Mouse (Mus musculus) midbrain, embryonic 11.5 days (tissue): ENCODE data around the gene Ndp. TPM values are rescaled to one million over a fixed set of nuclear protein-coding genes. Genes with fewer than 3 reads are reported as not detected.

ENCODE experiments used
- ATAC-seq: fragments of 200-750 bp; cut with Nextera tagmentation; 2 replicates; pipeline ENCODE4 v1.8.0; 2017; ENCODE audit warnings: moderate TSS enrichment, moderate library complexity; ENCODE audit not compliant: low FRiP score
- DNase-seq: peaks from one replicate; pipeline ENCODE4 v3.0.0; 2015; ENCODE audit warnings: low spot score; ENCODE audit errors: missing footprints
- H3K27ac ChIP-seq: fragments of 300-500 bp; sonication (generic); 2 replicates; pipeline ENCODE4 v1.5.1; 2014; ENCODE audit warnings: low read depth, low read length
- H3K27me3 ChIP-seq: fragments of 300-500 bp; sonication (generic); 2 replicates; pipeline ENCODE4 v1.6.1; 2014; ENCODE audit warnings: mild to moderate bottlenecking, low read length, moderate library complexity, mixed read lengths; ENCODE audit not compliant: control insufficient read depth, insufficient read depth
- H3K36me3 ChIP-seq: fragments of 300-500 bp; sonication (generic); 2 replicates; pipeline ENCODE4 v1.6.1; 2014; ENCODE audit warnings: mild to moderate bottlenecking, low read length, moderate library complexity, mixed read lengths; ENCODE audit not compliant: control insufficient read depth, insufficient read depth
- H3K4me1 ChIP-seq: fragments of 300-500 bp; sonication (generic); 2 replicates; pipeline ENCODE4 v1.6.1; 2014; ENCODE audit warnings: low read length; ENCODE audit not compliant: control insufficient read depth, insufficient read depth
- H3K4me2 ChIP-seq: fragments of 300-500 bp; sonication (generic); 2 replicates; pipeline ENCODE4 v1.6.1; 2014; ENCODE audit warnings: mild to moderate bottlenecking, moderate library complexity
- H3K4me3 ChIP-seq: fragments of 300-500 bp; sonication (generic); 2 replicates; pipeline ENCODE4 v1.5.1; 2014; ENCODE audit warnings: low read depth, low read length
- H3K9ac ChIP-seq: fragments of 300-500 bp; sonication (generic); 2 replicates; pipeline ENCODE4 v1.6.1; 2014; ENCODE audit warnings: low read length
- H3K9me3 ChIP-seq: fragments of 300-500 bp; sonication (generic); 2 replicates; pipeline ENCODE4 v1.6.1; 2016; ENCODE audit warnings: low read length; ENCODE audit not compliant: control insufficient read depth
- WGBS: fragments of 180-500 bp; shearing (Covaris S2); extraction: QIAGEN DNeasy Blood & Tissue Kit; methylation state at CpG from one replicate; pipeline ENCODE4 v1.1.7; 2014; 5-methylcytosine and 5-hydroxymethylcytosine counted together
- polyA plus RNA-seq: library from polyadenylated mRNA; unstranded; fragments of >200 nt; fragmentation: Nextera tagmentation; extraction: Ambion mirVana; gene quantifications from 2 replicates; pipeline ENCODE4 v1.2.1, GENCODE M21; 2014

Ndp gene
- polyA plus RNA-seq = 5.0 and 5.1 TPM in 2 replicates

DNA sequence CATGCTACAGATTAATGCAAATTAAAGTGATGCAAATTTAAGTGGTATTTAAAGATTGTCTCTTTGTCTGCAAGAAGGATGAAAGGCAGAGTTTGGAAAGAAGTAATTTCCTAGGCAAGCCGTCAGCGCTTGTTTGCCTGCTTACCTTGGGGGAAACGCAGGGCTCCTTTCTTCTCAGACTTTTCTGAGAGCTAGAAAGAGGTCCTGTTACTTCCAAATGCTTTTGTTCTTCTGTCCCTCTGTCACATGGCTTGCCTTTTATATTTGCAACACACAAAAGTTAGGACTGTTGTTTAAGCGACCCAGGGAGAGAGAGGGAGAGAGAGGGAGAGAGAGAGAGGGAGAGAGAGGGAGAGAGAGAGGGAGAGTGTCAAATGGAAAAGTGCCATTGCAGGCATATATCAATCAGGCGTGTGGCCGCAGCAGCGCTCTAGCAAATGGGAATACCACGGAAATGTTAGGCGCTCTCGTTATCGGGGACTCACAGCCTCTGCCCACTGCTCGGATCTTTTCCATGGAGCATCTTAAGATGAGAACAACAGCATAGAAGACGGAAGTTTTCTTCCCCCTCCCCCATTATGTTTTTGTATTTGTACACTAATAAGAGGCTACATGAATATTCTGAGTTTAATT lies at the start of gene Ndp:
Gene Ndp, minus strand, starts transcription at position 534 of the 633 bp plus-strand sequence.
- Histone ChIP-seq H3K36me3 (no peaks in the 10 kb centered on the region), H3K4me1 (no peaks in the 10 kb centered on the region), H3K27me3 (no peaks in the 10 kb centered on the region), H3K9me3 (no peaks in the 10 kb centered on the region), H3K27ac (no peak within 1 kb of the TSS), H3K9ac (peak within 1 kb of the TSS; percentile 0; the same call in 1 of the 2 replicates), H3K4me3 (peak within 1 kb of the TSS; percentile 9), H3K4me2 (peak within 1 kb of the TSS; percentile 41)
- 15% methylated on average over 13 of the region's 13 CpGs for WGBS
- ATAC-seq = peak; percentile 68; the same call in 1 of the 2 replicates
- peak; percentile 86 for DNase-seq

DNA sequence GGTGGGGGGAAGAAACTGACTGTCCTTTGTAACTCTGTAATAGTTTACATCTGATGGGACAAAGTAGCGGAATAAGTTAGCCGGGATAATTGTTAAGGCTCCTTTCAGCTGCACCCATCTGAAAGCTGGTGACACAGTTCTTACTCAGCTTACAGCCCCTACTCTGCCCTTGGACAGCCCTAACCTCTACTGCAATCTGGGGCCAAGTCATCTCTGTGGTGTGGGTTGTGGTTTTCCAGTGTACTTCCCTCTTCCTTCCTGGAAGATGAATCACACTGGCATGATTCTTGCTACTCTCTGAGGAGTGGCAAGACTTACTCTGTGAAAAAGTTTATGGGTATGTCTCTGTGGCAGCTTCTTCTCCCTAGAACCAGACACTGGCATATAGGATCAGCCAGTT lies 43.2 kb upstream of the Ndp start:
- H3K27me3 ChIP-seq = no peaks in the 10 kb centered on the region
- H3K9ac ChIP-seq = no peak overlapping the region
- H3K27ac ChIP-seq = no peak overlapping the region
- ATAC-seq (no peak), DNase-seq (no peak)
- 94% methylated on average over 2 of the region's 2 CpGs for WGBS
- H3K36me3 ChIP-seq = no peaks in the 10 kb centered on the region
- no peak overlapping the region for H3K4me3 ChIP-seq
- H3K4me1 ChIP-seq = no peaks in the 10 kb centered on the region
- H3K4me2 ChIP-seq = no peak overlapping the region
- H3K9me3 ChIP-seq = no peaks in the 10 kb centered on the region

DNA sequence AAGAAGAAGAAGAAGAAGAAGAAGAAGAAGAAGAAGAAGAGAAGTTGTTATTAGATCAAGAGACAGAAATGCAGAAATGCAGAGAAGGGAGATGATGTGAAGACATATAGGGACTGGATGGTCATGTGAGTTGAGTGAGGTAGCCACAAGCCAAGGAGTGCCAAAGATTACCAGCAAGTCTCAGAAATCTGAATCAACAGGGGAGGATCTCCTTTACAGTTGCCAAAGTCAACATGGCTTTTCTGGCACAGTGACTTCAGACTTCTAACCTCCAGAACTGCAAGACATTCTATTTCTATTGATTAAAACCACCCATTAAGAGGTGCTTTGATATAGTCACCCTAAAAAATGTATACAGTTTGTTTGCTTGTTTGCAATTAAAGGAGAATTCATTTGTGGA lies 6.4 kb upstream of the Ndp start:
- Histone ChIP-seq H3K27ac (no peak overlapping the region), H3K4me1 (no peaks in the 10 kb centered on the region), H3K9me3 (no peaks in the 10 kb centered on the region), H3K27me3 (no peaks in the 10 kb centered on the region), H3K4me2 (no peak overlapping the region), H3K36me3 (no peaks in the 10 kb centered on the region), H3K9ac (no peak overlapping the region), H3K4me3 (no peak overlapping the region)
- ATAC-seq (no peak), DNase-seq (no peak)

DNA sequence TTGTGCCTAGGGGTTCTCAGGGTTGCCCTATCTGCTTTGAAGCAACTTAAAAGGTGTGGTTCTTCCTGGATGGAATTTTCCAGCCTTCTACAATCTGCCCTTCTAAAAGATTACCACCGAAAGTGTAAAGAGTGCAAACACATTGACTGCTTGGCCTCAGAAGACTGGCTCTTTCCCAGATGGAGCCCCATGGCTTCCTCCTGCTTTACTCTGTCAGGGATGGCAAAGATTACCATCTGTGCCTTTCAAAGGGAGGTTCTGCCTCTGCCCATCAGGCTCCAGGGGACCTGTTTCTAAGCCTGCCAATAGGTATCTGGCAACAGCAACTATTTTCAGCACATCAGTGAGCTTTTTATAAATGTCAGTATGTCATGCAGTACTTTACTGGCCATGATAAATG lies 1.5 kb upstream of the Ndp start:
- H3K4me3 ChIP-seq = no peak overlapping the region
- no peak for DNase-seq
- H3K27me3 ChIP-seq = no peaks in the 10 kb centered on the region

DNA sequence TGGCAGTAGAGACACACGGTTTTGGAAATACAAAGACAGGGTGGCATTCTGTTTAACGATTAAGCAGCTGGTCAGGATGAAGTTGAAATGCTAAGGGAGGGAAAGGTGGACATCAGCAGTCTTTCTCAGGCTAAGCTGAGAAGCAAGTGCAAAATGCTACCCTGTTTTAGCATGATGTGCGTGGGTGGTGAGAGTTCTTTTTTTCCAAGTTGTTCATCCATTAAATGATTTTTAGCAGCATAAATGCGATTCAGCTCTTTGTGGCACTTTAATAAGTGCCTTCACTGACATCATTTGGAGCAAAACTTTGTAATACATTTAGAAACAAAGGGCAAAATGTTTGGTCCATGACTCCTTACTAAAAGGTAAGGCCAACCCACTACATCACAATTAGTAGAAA lies 337 bp upstream of the Ndp start:
- ATAC-seq = peak; percentile 20; the same call in 1 of the 2 replicates
- DNase-seq = no peak
- Histone ChIP-seq H3K4me1 (no peaks in the 10 kb centered on the region), H3K27me3 (no peaks in the 10 kb centered on the region), H3K36me3 (no peaks in the 10 kb centered on the region), H3K4me3 (peak overlapping the region; percentile 9; the same call in 1 of the 2 replicates), H3K27ac (no peak overlapping the region), H3K9me3 (no peaks in the 10 kb centered on the region), H3K4me2 (peak overlapping the region; percentile 41), H3K9ac (no peak overlapping the region)
- WGBS = 36% methylated on average over 4 of the region's 4 CpGs

More for the DNA sequence above, 1.5 kb upstream of the Ndp start:
- no peaks in the 10 kb centered on the region for H3K4me1 ChIP-seq
- H3K9me3 ChIP-seq = no peaks in the 10 kb centered on the region
- H3K9ac ChIP-seq = no peak overlapping the region
- no peaks in the 10 kb centered on the region for H3K36me3 ChIP-seq
- H3K4me2 ChIP-seq = no peak overlapping the region
- WGBS = 76% methylated on average over 1 of the region's 1 CpGs
- H3K27ac ChIP-seq = no peak overlapping the region
- ATAC-seq = no peak

DNA sequence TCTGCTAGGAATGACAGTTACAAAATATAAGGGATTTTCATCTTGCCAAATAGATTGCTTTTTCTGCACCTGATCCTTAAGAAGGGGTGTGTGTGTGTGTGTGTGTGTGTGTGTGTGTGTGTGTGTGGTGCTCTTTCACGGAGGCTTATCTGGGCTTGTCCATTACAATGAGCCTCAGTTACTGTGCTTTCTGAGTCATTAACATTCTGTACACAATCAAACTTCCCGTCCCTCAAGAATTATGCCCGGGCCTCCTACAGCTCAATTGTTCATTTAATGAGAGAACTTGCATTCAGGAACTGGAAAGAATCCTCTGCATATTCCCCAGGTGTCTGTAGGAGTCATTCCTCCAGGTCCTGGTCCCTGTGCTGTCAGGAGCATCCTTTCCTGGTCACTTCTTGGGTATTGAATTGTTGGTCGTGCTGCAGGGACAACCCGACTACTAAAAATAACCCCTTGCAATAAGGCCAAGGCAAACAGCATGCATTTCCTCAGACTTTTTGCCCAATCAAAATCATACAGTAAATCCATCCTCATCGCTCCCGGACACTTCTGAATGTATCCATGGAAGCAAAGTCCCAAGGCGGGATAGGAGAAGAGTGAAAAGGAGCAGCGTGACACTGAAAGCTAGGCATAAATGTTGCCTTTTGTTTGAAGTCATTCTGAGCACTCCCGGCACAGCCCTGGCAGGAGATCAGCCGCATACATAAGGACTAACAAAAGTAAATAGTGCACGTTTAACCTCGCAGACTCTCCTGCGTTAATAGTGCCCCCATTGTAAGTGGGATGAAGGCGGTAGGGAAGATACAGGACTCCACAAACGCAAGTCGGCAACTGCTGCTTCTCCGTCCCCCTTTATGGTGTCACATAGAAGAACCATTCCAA lies 1.1 kb downstream of the Ndp start:
- no peak overlapping the region for H3K9ac ChIP-seq
- WGBS = 18% methylated on average over 18 of the region's 18 CpGs

DNA sequence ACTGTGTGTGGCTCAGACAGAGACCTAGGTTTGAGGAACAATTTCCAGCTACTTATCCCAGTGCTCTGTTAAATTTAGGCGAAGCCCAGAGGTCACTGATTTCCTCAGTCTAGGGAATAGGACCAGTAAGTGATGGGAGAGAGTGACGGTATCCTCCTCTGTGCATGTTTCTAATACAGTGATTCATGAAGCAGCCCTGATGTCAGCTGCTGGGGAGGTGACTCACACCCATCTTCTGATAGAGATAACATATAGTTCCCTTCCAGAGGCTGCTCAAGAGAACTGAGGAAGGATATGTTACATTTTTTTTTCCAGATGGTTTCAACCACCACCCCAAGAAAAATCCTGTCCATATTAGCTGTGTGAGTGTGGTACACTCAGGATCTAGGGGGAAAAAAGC lies 2.9 kb downstream of the Ndp start:
- DNase-seq = no peak
- Histone ChIP-seq H3K4me2 (no peak overlapping the region), H3K36me3 (no peaks in the 10 kb centered on the region), H3K9me3 (no peaks in the 10 kb centered on the region), H3K4me3 (no peak overlapping the region), H3K27me3 (no peaks in the 10 kb centered on the region), H3K9ac (no peak overlapping the region), H3K27ac (no peak overlapping the region), H3K4me1 (no peaks in the 10 kb centered on the region)
- WGBS = 80% methylated on average over 2 of the region's 2 CpGs
- no peak for ATAC-seq

More for the DNA sequence above, 1.1 kb downstream of the Ndp start:
- Histone ChIP-seq H3K36me3 (no peaks in the 10 kb centered on the region), H3K4me3 (peak overlapping the region; percentile 9), H3K27me3 (no peaks in the 10 kb centered on the region), H3K27ac (no peak overlapping the region), H3K4me1 (no peaks in the 10 kb centered on the region), H3K9me3 (no peaks in the 10 kb centered on the region), H3K4me2 (peak overlapping the region; percentile 41)
- peak; percentile 76 for ATAC-seq
- DNase-seq = peak; percentile 89

DNA sequence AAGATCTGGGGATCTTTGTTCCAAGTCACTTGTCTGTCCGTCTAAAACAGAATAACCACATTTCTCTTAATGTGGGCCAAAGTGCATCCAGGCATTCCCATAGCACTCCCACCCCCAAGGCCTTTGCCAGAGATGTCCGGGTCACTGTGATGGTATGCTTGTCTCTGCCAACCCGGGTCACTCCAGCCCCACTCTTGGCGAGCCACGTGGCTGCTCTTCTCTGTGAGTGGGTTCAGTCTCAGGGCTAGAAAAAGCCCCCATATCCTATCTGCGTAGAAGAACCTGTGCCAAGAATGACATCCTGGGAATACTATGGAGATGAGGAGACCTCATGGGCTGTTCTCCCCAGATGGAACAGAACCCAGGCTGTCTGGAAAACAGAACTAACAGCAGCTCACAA lies 4.0 kb downstream of the Ndp start:
- Histone ChIP-seq H3K9me3 (no peaks in the 10 kb centered on the region), H3K4me3 (no peak overlapping the region), H3K9ac (no peak overlapping the region), H3K4me2 (no peak overlapping the region), H3K27me3 (no peaks in the 10 kb centered on the region), H3K4me1 (no peaks in the 10 kb centered on the region), H3K27ac (no peak overlapping the region), H3K36me3 (no peaks in the 10 kb centered on the region)
- 66% methylated on average over 6 of the region's 6 CpGs for WGBS
- DNase-seq (no peak), ATAC-seq (no peak)
